Mouse (Mus musculus) megakaryocyte progenitor cell, adult 5-6 weeks (primary cell): ENCODE results near the gene Tnfaip8l1. TPM values are rescaled to one million over a fixed set of nuclear protein-coding genes. Genes with fewer than 3 reads are reported as not detected.
A peak's percentile ranks its signal among the peaks of the same experiment; 100 is the strongest.

ENCODE experiments used
- ATAC-seq: replicated peaks from 2 replicates; pipeline ENCODE4 v1.8.0; 2016; ENCODE audit warnings: mild to moderate bottlenecking, moderate TSS enrichment, inconsistent platforms; ENCODE audit not compliant: poor library complexity
- total RNA-seq, 2 experiments: library from RNA; stranded (forward) in 1 of 2; stranded (reverse) in 1 of 2; fragments of 157-497, 149-512 nt in 1 of 2; fragments of 200-1000 nt in 1 of 2; gene quantifications; 2 replicates each; pipeline versions ENCODE4 v1.2.3 to v1.2.4; 2015 to 2017

Tnfaip8l1 gene
- total RNA-seq, 2 experiments from 2014 or later, result 2.2 to 2.8 TPM

GRCm38 (mm10) chr17:56217670-56218069 is 55.4 kb downstream of the Tnfaip8l1 start:
- ATAC-seq, result no peak

- ATAC-seq, result peak; percentile 97
Observed at GRCm38 (mm10) chr17:56218377-56219191, 56.3 kb downstream of the Tnfaip8l1 start, which contains the start of gene Dpp9. TSS of gene Dpp9 (minus strand) at chr17:56218905.

GRCm38 (mm10) chr17:56219251-56219650 is 57.0 kb downstream of the Tnfaip8l1 start:
- no peak for ATAC-seq

GRCm38 (mm10) chr17:56219805-56220204 is 57.5 kb downstream of the Tnfaip8l1 start:
- ATAC-seq, result peak; percentile 52

Other genes starting within 250 kb of the Tnfaip8l1 start
- gene Zfp119b, start 213.0 kb upstream of the Tnfaip8l1 start, total RNA-seq (2015), result 3.8 and 5.5 TPM in 2 replicates
- gene Zfp119b, start 213.0 kb upstream of the Tnfaip8l1 start, total RNA-seq (2017), result 4.8 and 5.2 TPM in 2 replicates
- gene Ebi3, start 209.8 kb upstream of the Tnfaip8l1 start, total RNA-seq (2015), result 14.4 and 20.5 TPM in 2 replicates
- gene Ebi3, start 209.8 kb upstream of the Tnfaip8l1 start, total RNA-seq (2017), result 13.8 and 17.7 TPM in 2 replicates
- gene Yju2, start 203.4 kb upstream of the Tnfaip8l1 start, total RNA-seq (2015), result 7.4 and 11.0 TPM in 2 replicates
- gene Yju2, start 203.4 kb upstream of the Tnfaip8l1 start, total RNA-seq (2017), result 21.8 and 23.3 TPM in 2 replicates
- gene Shd, start 192.0 kb upstream of the Tnfaip8l1 start, total RNA-seq (2015), result 0.39 and 0.98 TPM in 2 replicates
- gene Shd, start 192.0 kb upstream of the Tnfaip8l1 start, total RNA-seq (2017), result not detected in 2 replicates
- not detected in 2 replicates for gene Fsd1, start 176.0 kb upstream of the Tnfaip8l1 start, total RNA-seq (2015)
- gene Fsd1, start 176.0 kb upstream of the Tnfaip8l1 start, total RNA-seq (2017), result not detected in 2 replicates
- 0.32 TPM in 1 of 2 replicates, not detected in the other for gene Stap2, start 156.9 kb upstream of the Tnfaip8l1 start, total RNA-seq (2015)
- not detected in 2 replicates for gene Stap2, start 156.9 kb upstream of the Tnfaip8l1 start, total RNA-seq (2017)
- gene Mpnd, start 156.8 kb upstream of the Tnfaip8l1 start, total RNA-seq (2015), result 9.2 and 17.4 TPM in 2 replicates
- 76.6 and 92.5 TPM in 2 replicates for gene Mpnd, start 156.8 kb upstream of the Tnfaip8l1 start, total RNA-seq (2017)
- gene Sh3gl1, start 125.8 kb upstream of the Tnfaip8l1 start, total RNA-seq (2015), result 19.1 TPM in 2 replicates
- 22.1 and 25.0 TPM in 2 replicates for gene Sh3gl1, start 125.8 kb upstream of the Tnfaip8l1 start, total RNA-seq (2017)
- gene Chaf1a, start 122.0 kb upstream of the Tnfaip8l1 start, total RNA-seq (2015), result 15.5 and 16.7 TPM in 2 replicates
- 32.3 and 33.9 TPM in 2 replicates for gene Chaf1a, start 122.0 kb upstream of the Tnfaip8l1 start, total RNA-seq (2017)
- gene Ubxn6, start 87.4 kb upstream of the Tnfaip8l1 start, total RNA-seq (2015), result 13.6 and 13.7 TPM in 2 replicates
- gene Ubxn6, start 87.4 kb upstream of the Tnfaip8l1 start, total RNA-seq (2017), result 17.4 and 19.9 TPM in 2 replicates
- gene Hdgfl2, start 82.8 kb upstream of the Tnfaip8l1 start, total RNA-seq (2015), result 20.7 and 25.4 TPM in 2 replicates
- 80.0 and 87.8 TPM in 2 replicates for gene Hdgfl2, start 82.8 kb upstream of the Tnfaip8l1 start, total RNA-seq (2017)
- not detected in 2 replicates for gene Plin4, start 52.7 kb upstream of the Tnfaip8l1 start, total RNA-seq (2015)
- not detected in 2 replicates for gene Plin4, start 52.7 kb upstream of the Tnfaip8l1 start, total RNA-seq (2017)
- 0.17 TPM in 1 of 2 replicates, not detected in the other for gene Plin5, start 44.9 kb upstream of the Tnfaip8l1 start, total RNA-seq (2015)
- 0.14 TPM in 1 of 2 replicates, not detected in the other for gene Plin5, start 44.9 kb upstream of the Tnfaip8l1 start, total RNA-seq (2017)
- gene Lrg1, start 40.5 kb upstream of the Tnfaip8l1 start, total RNA-seq (2015), result 1.6 and 3.6 TPM in 2 replicates
- 1.4 and 4.7 TPM in 2 replicates for gene Lrg1, start 40.5 kb upstream of the Tnfaip8l1 start, total RNA-seq (2017)
- 1.8 and 2.2 TPM in 2 replicates for gene Sema6b, start 22.1 kb upstream of the Tnfaip8l1 start, total RNA-seq (2015)
- gene Sema6b, start 22.1 kb upstream of the Tnfaip8l1 start, total RNA-seq (2017), result 3.2 and 4.9 TPM in 2 replicates
- 55.1 and 56.1 TPM in 2 replicates for gene Mydgf, start 21.4 kb downstream of the Tnfaip8l1 start, total RNA-seq (2015)
- 50.4 and 57.1 TPM in 2 replicates for gene Mydgf, start 21.4 kb downstream of the Tnfaip8l1 start, total RNA-seq (2017)
- gene Dpp9, start 56.4 kb downstream of the Tnfaip8l1 start, total RNA-seq (2015), result 27.0 and 31.0 TPM in 2 replicates
- 15.7 and 19.9 TPM in 2 replicates for gene Dpp9, start 56.4 kb downstream of the Tnfaip8l1 start, total RNA-seq (2017)
- gene Fem1a, start 94.3 kb downstream of the Tnfaip8l1 start, total RNA-seq (2015), result 15.3 and 15.9 TPM in 2 replicates
- 20.7 and 23.4 TPM in 2 replicates for gene Fem1a, start 94.3 kb downstream of the Tnfaip8l1 start, total RNA-seq (2017)
- gene Ticam1, start 114.3 kb downstream of the Tnfaip8l1 start, total RNA-seq (2015), result 9.0 and 11.4 TPM in 2 replicates
- 3.0 and 4.1 TPM in 2 replicates for gene Ticam1, start 114.3 kb downstream of the Tnfaip8l1 start, total RNA-seq (2017)
- gene Plin3, start 130.4 kb downstream of the Tnfaip8l1 start, total RNA-seq (2015), result 7.3 and 8.1 TPM in 2 replicates
- gene Plin3, start 130.4 kb downstream of the Tnfaip8l1 start, total RNA-seq (2017), result 28.1 TPM in 2 replicates
- gene Arrdc5, start 137.8 kb downstream of the Tnfaip8l1 start, total RNA-seq (2015), result not detected in 2 replicates
- not detected in 2 replicates for gene Arrdc5, start 137.8 kb downstream of the Tnfaip8l1 start, total RNA-seq (2017)
- 67.8 and 80.7 TPM in 2 replicates for gene Uhrf1, start 140.8 kb downstream of the Tnfaip8l1 start, total RNA-seq (2015)
- gene Uhrf1, start 140.8 kb downstream of the Tnfaip8l1 start, total RNA-seq (2017), result 151 and 160 TPM in 2 replicates
- gene Kdm4b, start 163.6 kb downstream of the Tnfaip8l1 start, total RNA-seq (2015), result 6.7 and 8.5 TPM in 2 replicates
- 5.9 and 7.3 TPM in 2 replicates for gene Kdm4b, start 163.6 kb downstream of the Tnfaip8l1 start, total RNA-seq (2017)